Mouse (Mus musculus) forebrain, embryonic 12.5 days (tissue): ENCODE data around the gene Map6d1. TPM values are rescaled to one million over a fixed set of nuclear protein-coding genes. Genes with fewer than 3 reads are reported as not detected.

Experiments
- polyA plus RNA-seq: library from polyadenylated mRNA; unstranded; fragments of >200 nt; fragmentation: Nextera tagmentation; extraction: Ambion mirVana; gene quantifications from 2 replicates; pipeline ENCODE4 v1.2.1, GENCODE M21; 2016

Gene Map6d1
- polyA plus RNA-seq, 1 experiment from 2014 or later: 1.4 TPM

Other genes starting within 250 kb of the Map6d1 start
- 53.0 and 64.5 TPM in 2 replicates for gene Klhl24, start 143.8 kb downstream of the Map6d1 start, polyA plus RNA-seq
- 48.6 and 51.1 TPM in 2 replicates for gene Yeats2, start 100.3 kb downstream of the Map6d1 start, polyA plus RNA-seq
- 95.5 and 100 TPM in 2 replicates for gene Parl, start 61.0 kb upstream of the Map6d1 start, polyA plus RNA-seq
- gene Cyp2ab1, start 84.0 kb upstream of the Map6d1 start, polyA plus RNA-seq: not detected in 2 replicates
- gene Abcc5, start 185.0 kb upstream of the Map6d1 start, polyA plus RNA-seq: 102 and 120 TPM in 2 replicates